Mouse (Mus musculus) ovary, adult 2 months (tissue): Measurements from ENCODE around the gene Dzip1l. TPM values are rescaled to one million over a fixed set of nuclear protein-coding genes. Genes with fewer than 3 reads are reported as not detected.

Source experiments
- polyA plus RNA-seq: library from polyadenylated mRNA; depleted of rRNA; stranded (reverse); fragments of >200 nt; gene quantifications from 2 replicates; pipeline ENCODE4 v1.2.3, GENCODE M21; 2012; rRNA removed

The Dzip1l gene
- polyA plus RNA-seq: 5.5 and 6.2 TPM in 2 replicates

GRCm38 (mm10) chr9:99629281-99630011, at the start of gene Dzip1l:
Gene Dzip1l (plus strand): TSS chr9:99629496.

GRCm38 (mm10) chr9:99612202-99612601, 17.1 kb upstream of the Dzip1l start, which contains the start of gene A4gnt:
Gene A4gnt (plus strand): TSS chr9:99612502.

GRCm38 (mm10) chr9:99717134-99717533, 87.8 kb downstream of the Dzip1l start, which contains the start of gene Cldn18:
Gene Cldn18 (minus strand): TSS chr9:99717267.

Other genes with a start within 250 kb of the Dzip1l start
- gene Mras, start 192.1 kb upstream of the Dzip1l start, polyA plus RNA-seq: 58.6 and 76.4 TPM in 2 replicates
- gene Nme9, start 178.0 kb upstream of the Dzip1l start, polyA plus RNA-seq: 9.5 and 12.6 TPM in 2 replicates
- gene Armc8, start 60.6 kb upstream of the Dzip1l start, polyA plus RNA-seq: 9.6 and 12.5 TPM in 2 replicates
- gene Dbr1, start 53.7 kb upstream of the Dzip1l start, polyA plus RNA-seq: 17.0 and 17.1 TPM in 2 replicates
- not detected in 2 replicates for gene A4gnt, start 17.0 kb upstream of the Dzip1l start, polyA plus RNA-seq
- gene Cldn18, start 87.8 kb downstream of the Dzip1l start, polyA plus RNA-seq: 2.0 and 3.6 TPM in 2 replicates
- not detected in 2 replicates for gene Sox14, start 246.7 kb downstream of the Dzip1l start, polyA plus RNA-seq